Comparison of ENCODE assay signal across 17 mouse cellular contexts in the genomic region with DNA sequence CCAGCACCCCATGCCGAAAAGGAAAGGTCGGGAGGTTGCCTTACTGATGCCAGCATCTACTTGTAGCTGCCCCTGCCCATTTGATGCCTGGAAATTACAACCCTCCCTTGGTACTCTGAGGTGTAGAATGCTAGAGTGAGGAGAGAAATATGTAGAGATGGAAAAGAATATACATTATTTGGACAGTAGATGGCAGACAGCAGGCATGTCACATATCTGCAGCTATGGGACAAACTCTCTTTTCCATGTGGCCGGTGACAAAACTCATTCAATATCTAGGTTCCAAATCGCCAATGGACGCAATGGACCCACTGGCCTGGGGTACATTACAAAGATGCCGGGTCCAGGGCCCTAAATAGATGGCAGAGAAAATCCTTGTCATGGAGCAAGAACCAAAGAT.
DNase-seq lines count a peak whose midpoint lies in the region; ATAC-seq and TF ChIP-seq lines count a peak whose summit lies in the region.
"Had no signal": no experiment of that assay in that cellular context is flagged by ENCODE, and none has a peak within 500 bp of the region (broad histone marks: within the 10 kb centered on the region; RNA-seq: fewer than 3 reads in every experiment).

No protein-coding gene starts in this region.

- H3K4me3 ChIP-seq in hindbrain, embryonic 16.5 days (ENCODE audit: low read length) = no peak overlapping the region
- no peak overlapping the region for H3K4me3 ChIP-seq in hindbrain, embryonic 13.5 days
- H3K4me3 ChIP-seq in lung, postnatal 0 days (ENCODE audit: low read depth, low read length) = no peak overlapping the region
- H3K4me3 ChIP-seq in embryonic facial prominence, embryonic 13.5 days = no peak overlapping the region
- H3K4me3 ChIP-seq: forebrain, embryonic 12.5 days; heart, embryonic 15.5 days; kidney, embryonic 15.5 days; liver, embryonic 15.5 days; midbrain, embryonic 12.5 days had no signal

- no peak for TF ChIP-seq EP300 in lung, postnatal 0 days (IDR thresholded peaks at IDR 0.05)

- H3K27me3 ChIP-seq in hindbrain, embryonic 16.5 days (replicated peaks; ENCODE audit: control insufficient read depth, insufficient read depth, low read length) = no peaks in the 10 kb centered on the region
- H3K27me3 ChIP-seq in hindbrain, embryonic 13.5 days = no peaks in the 10 kb centered on the region
- H3K27me3 ChIP-seq in lung, postnatal 0 days (replicated peaks; ENCODE audit: insufficient read depth, low read length) = no peaks in the 10 kb centered on the region
- no peaks in the 10 kb centered on the region for H3K27me3 ChIP-seq in embryonic facial prominence, embryonic 13.5 days
- H3K27me3 ChIP-seq: forebrain, embryonic 12.5 days; heart, embryonic 15.5 days; kidney, embryonic 15.5 days; liver, embryonic 15.5 days; midbrain, embryonic 12.5 days had no signal

- 78% methylated on average over 6 of the region's 6 CpGs for WGBS in hindbrain, embryonic 16.5 days
- WGBS in hindbrain, embryonic 13.5 days = 90% methylated on average over 6 of the region's 6 CpGs
- 74% methylated on average over 6 of the region's 6 CpGs for WGBS in lung, postnatal 0 days
- 82% methylated on average over 6 of the region's 6 CpGs for WGBS in embryonic facial prominence, embryonic 13.5 days

- H3K27ac ChIP-seq in hindbrain, embryonic 16.5 days (ENCODE audit: low read depth, low read length) = 0 out of 2 replicates have a peak overlapping the region, but pooled peaks have one; percentile 2
- no peak overlapping the region for H3K27ac ChIP-seq in hindbrain, embryonic 13.5 days
- no peak overlapping the region for H3K27ac ChIP-seq in lung, postnatal 0 days (ENCODE audit: low read length)
- peak overlapping the region; percentile 67; the same call in 1 of the 2 replicates for H3K27ac ChIP-seq in embryonic facial prominence, embryonic 13.5 days
- H3K27ac ChIP-seq: forebrain, embryonic 12.5 days; heart, embryonic 15.5 days; kidney, embryonic 15.5 days; liver, embryonic 15.5 days; midbrain, embryonic 12.5 days had no signal

- H3K4me1 ChIP-seq in hindbrain, embryonic 16.5 days (ENCODE audit: control insufficient read depth, insufficient read depth, low read depth, low read length) = peaks cover 2% of the 10 kb centered on the region; the same call in 1 of the 2 replicates
- 0 out of 2 replicates have a peak, but pooled peaks cover 9% of the 10 kb centered on the region for H3K4me1 ChIP-seq in hindbrain, embryonic 13.5 days (replicated peaks)
- H3K4me1 ChIP-seq in lung, postnatal 0 days (ENCODE audit: insufficient read depth, low read depth, low read length) = no peaks in the 10 kb centered on the region
- peaks cover 24% of the 10 kb centered on the region for H3K4me1 ChIP-seq in embryonic facial prominence, embryonic 13.5 days
- H3K4me1 ChIP-seq: liver, embryonic 15.5 days had no signal

- peak; percentile 13 for DNase-seq in lung, postnatal 0 days (ENCODE audit: low spot score)
- no peak for DNase-seq in lung, postnatal 36 days
- no peak for DNase-seq in cerebellum, postnatal 14 days
- DNase-seq: adrenal gland, postnatal 36 days; cerebellum, adult 9-10 months; lung, postnatal 4 days; thymus, postnatal 36 days had no signal

- H3K4me2 ChIP-seq in hindbrain, embryonic 16.5 days (ENCODE audit: low read length) = no peak overlapping the region
- H3K4me2 ChIP-seq in hindbrain, embryonic 13.5 days = no peak overlapping the region
- H3K4me2 ChIP-seq in lung, postnatal 0 days (replicated peaks; ENCODE audit: low read depth, low read length) = no peak overlapping the region
- no peak overlapping the region for H3K4me2 ChIP-seq in embryonic facial prominence, embryonic 13.5 days
- H3K4me2 ChIP-seq: forebrain, embryonic 12.5 days; heart, embryonic 15.5 days; kidney, embryonic 15.5 days; liver, embryonic 15.5 days; midbrain, embryonic 12.5 days had no signal

- no peaks in the 10 kb centered on the region for H3K9me3 ChIP-seq in hindbrain, embryonic 16.5 days (ENCODE audit: control insufficient read depth, low read length)
- H3K9me3 ChIP-seq in hindbrain, embryonic 13.5 days = no peaks in the 10 kb centered on the region
- no peaks in the 10 kb centered on the region for H3K9me3 ChIP-seq in lung, postnatal 0 days (ENCODE audit: low read length)
- no peaks in the 10 kb centered on the region for H3K9me3 ChIP-seq in embryonic facial prominence, embryonic 13.5 days
- H3K9me3 ChIP-seq: forebrain, embryonic 12.5 days; G1E; heart, embryonic 15.5 days; kidney, embryonic 15.5 days; liver, embryonic 15.5 days; midbrain, embryonic 12.5 days had no signal

- no peak for ATAC-seq in hindbrain, embryonic 16.5 days
- no peak for ATAC-seq in hindbrain, embryonic 13.5 days (ENCODE audit: low FRiP score)
- ATAC-seq in lung, postnatal 0 days = no peak
- no peak for ATAC-seq in embryonic facial prominence, embryonic 13.5 days (ENCODE audit: insufficient number of reproducible peaks, insufficient read depth, low FRiP score, low TSS enrichment, low read depth)
- no peak for ATAC-seq in cerebellum, adult (ENCODE audit: insufficient number of reproducible peaks, low FRiP score, low TSS enrichment)

- H3K9ac ChIP-seq in hindbrain, embryonic 16.5 days (ENCODE audit: low read depth, low read length) = no peak overlapping the region
- H3K9ac ChIP-seq in hindbrain, embryonic 13.5 days = no peak overlapping the region
- no peak overlapping the region for H3K9ac ChIP-seq in lung, postnatal 0 days (replicated peaks; ENCODE audit: low read depth)
- no peak overlapping the region for H3K9ac ChIP-seq in embryonic facial prominence, embryonic 13.5 days
- H3K9ac ChIP-seq: forebrain, embryonic 12.5 days; heart, embryonic 15.5 days; kidney, embryonic 15.5 days; liver, embryonic 15.5 days; midbrain, embryonic 12.5 days had no signal

- TF ChIP-seq CTCF in lung, postnatal 0 days (IDR thresholded peaks at IDR 0.05) = peak; percentile 48

- no peaks in the 10 kb centered on the region for H3K36me3 ChIP-seq in hindbrain, embryonic 16.5 days (ENCODE audit: control insufficient read depth, insufficient read depth, low read length)
- H3K36me3 ChIP-seq in hindbrain, embryonic 13.5 days = no peaks in the 10 kb centered on the region
- H3K36me3 ChIP-seq in lung, postnatal 0 days (ENCODE audit: insufficient read depth, low read length) = no peaks in the 10 kb centered on the region
- H3K36me3 ChIP-seq in embryonic facial prominence, embryonic 13.5 days = no peaks in the 10 kb centered on the region
- H3K36me3 ChIP-seq: forebrain, embryonic 12.5 days; G1E; heart, embryonic 15.5 days; kidney, embryonic 15.5 days; liver, embryonic 15.5 days; midbrain, embryonic 12.5 days had no signal

Comparison
In these comparisons a context has a peak if more than half of its experiments do, and no peak if none do; other contexts are left out.
1. H3K27ac ChIP-seq: peak in hindbrain, embryonic 16.5 days (single experiment) and embryonic facial prominence, embryonic 13.5 days (single experiment); none in hindbrain, embryonic 13.5 days (single experiment) and lung, postnatal 0 days (single experiment).